Mouse (Mus musculus) CH12.LX (cell line): ENCODE measurements at regions not wholly inside any gene's neighbourhood (a gene's known extent, or its start where the extent isn't known, plus 50 kb on each side); places are given as distances from the start of the nearest gene placed in this dataset.

Source experiments
- DNase-seq: peaks from one replicate; pipeline ENCODE4 v3.0.0-alpha.2; 2013; ENCODE audit errors: extremely low read depth
- H3K27ac ChIP-seq: 2 replicates; pipeline ENCODE4 v1.5.1; 2012; ENCODE audit warnings: low read depth, mild to moderate bottlenecking, control low read depth, moderate library complexity; ENCODE audit not compliant: insufficient read depth
- H3K27me3 ChIP-seq: replicated peaks from 2 replicates; pipeline ENCODE3; 2012; ENCODE audit warnings: inconsistent platforms
- H3K36me3 ChIP-seq, 2 experiments: replicated peaks in 1 of 2; 2 replicates each; pipeline versions ENCODE3 to v1.6.1; 2012; ENCODE audit warnings: inconsistent platforms in 1 of 2, low read length in 1 of 2, mild to moderate bottlenecking in 1 of 2, mixed read lengths in 1 of 2, moderate library complexity in 1 of 2; ENCODE audit not compliant: control insufficient read depth in 1 of 2, insufficient read depth in 1 of 2
- H3K4me1 ChIP-seq, 2 experiments: 2 replicates each; pipeline ENCODE4 v1.6.1; 2012; ENCODE audit warnings: inconsistent platforms in 1 of 2, moderate library complexity in 1 of 2; ENCODE audit not compliant: insufficient read depth in 2 of 2, control insufficient read depth in 1 of 2
- H3K4me2 ChIP-seq: 2 replicates; pipeline ENCODE4 v1.6.1; 2012; ENCODE audit warnings: low read depth, mild to moderate bottlenecking, control low read depth; ENCODE audit not compliant: poor library complexity, insufficient read depth, severe bottlenecking
- H3K4me3 ChIP-seq, 3 experiments: fragments of 150-350 bp in 1 of 3; sonication (generic) in 1 of 3; replicated peaks in 1 of 3; 2 replicates each; pipeline versions ENCODE3 to v1.5.1; 2011 to 2012; ENCODE audit warnings: low read depth in 2 of 3, low read length in 2 of 3, mild to moderate bottlenecking in 2 of 3, moderate library complexity in 2 of 3, control low read depth in 1 of 3, improper control_type of control experiment in 1 of 3, inconsistent platforms in 1 of 3, mixed read lengths in 1 of 3; ENCODE audit not compliant: poor library complexity in 1 of 3
- H3K79me2 ChIP-seq: replicated peaks from 2 replicates; pipeline ENCODE4 v1.6.1; 2012; ENCODE audit warnings: mild to moderate bottlenecking, moderate library complexity; ENCODE audit not compliant: control insufficient read depth, poor library complexity, insufficient read depth, severe bottlenecking; ENCODE audit errors: extremely low read depth
- H3K9ac ChIP-seq: 2 replicates; pipeline ENCODE4 v1.6.1; 2012; ENCODE audit warnings: low read depth, mild to moderate bottlenecking, control low read depth, moderate library complexity; ENCODE audit not compliant: insufficient read depth
- H3K9me3 ChIP-seq: replicated peaks from 2 replicates; pipeline ENCODE3; 2012; ENCODE audit warnings: low read length, inconsistent platforms, mixed read lengths
- BHLHE40 ChIP-seq: IDR thresholded peaks from 2 replicates; pipeline ENCODE4 v1.6.1; 2011; ENCODE audit warnings: mild to moderate bottlenecking, low read depth, low read length, improper control_type of control experiment
- CHD2 ChIP-seq: IDR thresholded peaks from 2 replicates; pipeline ENCODE4 v1.6.1; 2011; ENCODE audit warnings: low read length, improper control_type of control experiment
- ELF1 ChIP-seq: IDR thresholded peaks from 2 replicates; pipeline ENCODE4 v1.6.1; 2014; ENCODE audit warnings: low read depth, mild to moderate bottlenecking, inconsistent platforms, low read length, improper control_type of control experiment
- ETS1 ChIP-seq: conservative IDR thresholded peaks from 2 replicates; pipeline ENCODE4 v1.6.1; 2012; ENCODE audit warnings: low read depth, mild to moderate bottlenecking, inconsistent platforms, low read length, improper control_type of control experiment, moderate library complexity
- JUN ChIP-seq: IDR thresholded peaks from 2 replicates; pipeline ENCODE4 v1.6.1; 2011; ENCODE audit warnings: low read depth, mild to moderate bottlenecking, low read length, improper control_type of control experiment, moderate library complexity; ENCODE audit not compliant: insufficient read depth
- JUND ChIP-seq: conservative IDR thresholded peaks from 2 replicates; pipeline ENCODE4 v1.6.1; 2011; ENCODE audit warnings: low read depth, low read length, improper control_type of control experiment
- MAFK ChIP-seq: IDR thresholded peaks from 2 replicates; pipeline ENCODE4 v1.6.1; 2011; ENCODE audit warnings: low read length, improper control_type of control experiment; ENCODE audit not compliant: insufficient replicate concordance
- MAX ChIP-seq: IDR thresholded peaks from 2 replicates; pipeline ENCODE4 v1.6.1; 2011; ENCODE audit warnings: low read length, improper control_type of control experiment
- MXI1 ChIP-seq: IDR thresholded peaks from 2 replicates; pipeline ENCODE4 v1.6.1; 2011; ENCODE audit warnings: mild to moderate bottlenecking, low read depth, low read length, improper control_type of control experiment
- NELFE ChIP-seq: IDR thresholded peaks from 2 replicates; pipeline ENCODE4 v1.6.1; 2011; ENCODE audit warnings: low read depth, low read length, improper control_type of control experiment
- NRF1 ChIP-seq: IDR thresholded peaks from 2 replicates; pipeline ENCODE4 v1.6.1; 2014; ENCODE audit warnings: low read depth, mild to moderate bottlenecking, inconsistent platforms, low read length, improper control_type of control experiment, moderate library complexity
- POLR2AphosphoS2 ChIP-seq: IDR thresholded peaks from 2 replicates; pipeline ENCODE4 v1.6.1; 2011; ENCODE audit warnings: low read depth, low read length, improper control_type of control experiment
- RCOR1 ChIP-seq: conservative IDR thresholded peaks from 2 replicates; pipeline ENCODE4 v1.6.1; 2012; ENCODE audit warnings: low read depth, mild to moderate bottlenecking, inconsistent platforms, low read length, improper control_type of control experiment
- SIN3A ChIP-seq: IDR thresholded peaks from 2 replicates; pipeline ENCODE4 v1.6.1; 2012; ENCODE audit warnings: low read length, improper control_type of control experiment, inconsistent platforms
- SMC3 ChIP-seq: IDR thresholded peaks from 2 replicates; pipeline ENCODE4 v1.6.1; 2011; ENCODE audit warnings: low read depth, low read length, improper control_type of control experiment
- TCF12 ChIP-seq: IDR thresholded peaks from 2 replicates; pipeline ENCODE4 v1.6.1; 2014; ENCODE audit warnings: low read depth, mild to moderate bottlenecking, inconsistent platforms, low read length, improper control_type of control experiment
- USF1 ChIP-seq: IDR thresholded peaks from 2 replicates; pipeline ENCODE4 v1.6.1; 2014; ENCODE audit warnings: low read depth, mild to moderate bottlenecking, inconsistent platforms, low read length, improper control_type of control experiment
- USF2 ChIP-seq: conservative IDR thresholded peaks from 2 replicates; pipeline ENCODE4 v1.6.1; 2011; ENCODE audit warnings: low read depth, low read length, improper control_type of control experiment
- ZMIZ1 ChIP-seq: IDR thresholded peaks from 2 replicates; pipeline ENCODE4 v1.6.1; 2012; ENCODE audit warnings: low read depth, mild to moderate bottlenecking, inconsistent platforms, low read length, improper control_type of control experiment
- dilution Hi-C: fragments of 300-500 bp; cut with MboI; formaldehyde crosslinking; loops from 2 replicates; pipeline ENCODE4 v1.14.3; 2020; ENCODE audit warnings: low sequenced_read_pairs; ENCODE audit not compliant: extremely low pct_unique_long_range_greater_than_20kb, extremely low pct_ligation_motif_present
- in situ Hi-C: fragments of 300-500 bp; cut with MboI; formaldehyde crosslinking; loops from 3 replicates; pipeline ENCODE4 v1.14.3; 2019; ENCODE audit warnings: low sequenced_read_pairs, low pct_ligation_motif_present, low pct_unique_long_range_greater_than_20kb, mixed read lengths

- H3K79me2 ChIP-seq: no peaks in the 10 kb centered on the region
- TF ChIP-seq USF1: no peak
- TF ChIP-seq CHD2: no peak
- no peak for TF ChIP-seq TCF12
- TF ChIP-seq ELF1: no peak
- no peak for TF ChIP-seq ETS1
- no peak for TF ChIP-seq NRF1
- TF ChIP-seq NELFE: no peak
- no peak for TF ChIP-seq MAX
- TF ChIP-seq ZMIZ1: no peak
- no peak for TF ChIP-seq SMC3
- no peak for TF ChIP-seq SIN3A
- TF ChIP-seq POLR2AphosphoS2: no peak
- TF ChIP-seq JUND: no peak
- no peak for TF ChIP-seq MXI1
- no peak for TF ChIP-seq JUN
- no peak for TF ChIP-seq BHLHE40
- no peak for DNase-seq
- H3K27me3 ChIP-seq: no peaks in the 10 kb centered on the region
- H3K9me3 ChIP-seq: peaks cover 15% of the 10 kb centered on the region
- no peaks in the 10 kb centered on the region for H3K4me1 ChIP-seq
- no peak overlapping the region for H3K9ac ChIP-seq
- H3K4me2 ChIP-seq: no peak overlapping the region
- no peak overlapping the region for H3K4me3 ChIP-seq
- in situ Hi-C loops: no loop called here
- H3K27ac ChIP-seq: no peak overlapping the region
- dilution Hi-C loops: no loop called here
- H3K36me3 ChIP-seq: no peaks in the 10 kb centered on the region
These were observed 328.3 kb upstream of the Reg3g start for GRCm38 (mm10) chr6:78797013-78797412.

- TF ChIP-seq RCOR1 (no peak), USF1 (no peak), MAFK (no peak), USF2 (no peak)
- in situ Hi-C loops: no loop called here
- DNase-seq: no peak
- Histone ChIP-seq H3K27ac (no peak overlapping the region), H3K4me1 (no peaks in the 10 kb centered on the region), H3K79me2 (no peaks in the 10 kb centered on the region), H3K9me3 (peaks cover 27% of the 10 kb centered on the region), H3K9ac (no peak overlapping the region), H3K36me3 (no peaks in the 10 kb centered on the region), H3K4me2 (no peak overlapping the region), H3K4me3 (no peak overlapping the region), H3K27me3 (no peaks in the 10 kb centered on the region)
- dilution Hi-C loops: no loop called here
These were observed 320.3 kb upstream of the Reg3g start for GRCm38 (mm10) chr6:78788972-78789371.
